Comparison of ENCODE assay signal across 22 mouse cellular contexts in the genomic region with DNA sequence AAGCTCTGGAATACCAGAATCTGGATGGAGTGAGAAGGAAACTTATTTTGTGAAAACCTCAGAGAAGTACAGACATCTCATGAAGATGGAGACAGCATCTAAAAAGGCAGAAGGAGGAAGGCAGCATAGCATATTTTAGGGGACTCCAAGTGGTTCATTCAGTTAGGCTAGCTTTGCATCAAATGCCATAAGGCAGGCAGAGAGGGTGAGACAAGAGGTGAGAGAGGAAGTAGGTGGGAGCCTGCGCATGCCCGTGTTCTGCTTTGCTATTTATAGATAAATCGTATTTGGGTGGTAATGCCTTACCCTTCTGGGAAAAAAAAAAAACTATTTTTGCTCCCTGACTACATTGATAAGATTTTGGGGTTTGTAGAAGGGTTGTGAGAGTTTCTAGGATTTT.
A peak's percentile ranks its signal among the peaks of the same experiment; 100 is the strongest.
DNase-seq lines count a peak whose midpoint lies in the region; TF ChIP-seq lines count a peak whose summit lies in the region.
"Had no signal": no experiment of that assay in that cellular context is flagged by ENCODE, and none has a peak within 500 bp of the region (broad histone marks: within the 10 kb centered on the region; RNA-seq: fewer than 3 reads in every experiment).

No protein-coding gene starts in this region.

- no peak overlapping the region for H3K4me3 ChIP-seq in lung, adult 2 months (replicated peaks; ENCODE audit: extremely low read depth, low read depth, low read length)
- H3K4me3 ChIP-seq: forebrain, embryonic 10.5 days; forebrain, embryonic 13.5 days; heart, adult 2 months; heart, embryonic 10.5 days; heart, embryonic 13.5 days had no signal

- no peaks in the 10 kb centered on the region for H3K4me1 ChIP-seq in lung, adult 2 months (ENCODE audit: control insufficient read depth, insufficient read depth, low read length)
- H3K4me1 ChIP-seq: forebrain, embryonic 10.5 days; heart, embryonic 10.5 days; heart, embryonic 13.5 days had no signal

- intact Hi-C loops in left cerebral cortex, postnatal 14 days (cut with DNase I), result no loop called here
- intact Hi-C loops in left cerebral cortex, postnatal 10 days (cut with DNase I), result no loop called here

- WGBS in lung, adult 2 months, result 74% methylated on average over 3 of the region's 3 CpGs

- no peak for TF ChIP-seq POLR2A in lung, adult 2 months (IDR thresholded peaks at IDR 0.05; ENCODE audit: borderline replicate concordance, extremely low read depth, low read depth, low read length)

- DNase-seq in frontal cortex, postnatal 36 days (ENCODE audit: low spot score in 2 of 2), result peak; percentile 20 to 45
- no peak for DNase-seq in frontal cortex, postnatal 14 days (ENCODE audit: low spot score in 2 of 2)
- peak; percentile 9 to 51 for DNase-seq in left cerebral cortex, postnatal 14 days (ENCODE audit: low spot score in 2 of 2)
- no peak for DNase-seq in left cerebral cortex, postnatal 10 days (ENCODE audit: extremely low spot score in 1 of 2, low spot score in 2 of 2)
- DNase-seq in brain, adult 2 months (ENCODE audit: low read depth, low spot score), result peak; percentile 75
- DNase-seq in right cerebral cortex, postnatal 25 days, result peak; percentile 14
- DNase-seq in adrenal gland, adult 18-20 months (ENCODE audit: low spot score in 2 of 2), result no peak
- no peak for DNase-seq in lung, adult 2 months
- DNase-seq: adrenal gland, adult 8-10 months; adrenal gland, postnatal 25 days; cerebellum, adult 18-20 months; cerebellum, adult 9-10 months; cerebellum, postnatal 14 days; gastrocnemius, postnatal 10 days; gastrocnemius, postnatal 36 days; heart, adult 2 months; heart, postnatal 14 days; heart, postnatal 4 days had no signal

- no peak for TF ChIP-seq CTCF in lung, adult 2 months (IDR thresholded peaks at IDR 0.05; ENCODE audit: insufficient read depth, low read length)

Comparison
In these comparisons a context has a peak if more than half of its experiments do, and no peak if none do; other contexts are left out.
1. DNase-seq: peak in frontal cortex, postnatal 36 days (2 of 2), left cerebral cortex, postnatal 14 days (2 of 2), brain, adult 2 months (single experiment) and right cerebral cortex, postnatal 25 days (single experiment); none in frontal cortex, postnatal 14 days (0 of 2), left cerebral cortex, postnatal 10 days (0 of 2), adrenal gland, adult 18-20 months (0 of 2) and lung, adult 2 months (single experiment).